Mouse (Mus musculus) heart, embryonic 16.5 days (tissue): Measurements from ENCODE around the gene Cbfa2t2. TPM values are rescaled to one million over a fixed set of nuclear protein-coding genes. Genes with fewer than 3 reads are reported as not detected.

Experiments
- ATAC-seq: fragments of 200-750 bp; cut with Nextera tagmentation; replicated peaks from 2 replicates; pipeline ENCODE4 v1.8.0; 2017; ENCODE audit warnings: moderate number of reproducible peaks; ENCODE audit not compliant: insufficient read depth, low FRiP score; ENCODE audit errors: extremely low read depth
- H3K27ac ChIP-seq: fragments of 300-500 bp; sonication (generic); 2 replicates; pipeline ENCODE4 v1.5.1; 2014; ENCODE audit warnings: mild to moderate bottlenecking, low read length, control low read depth, moderate library complexity
- H3K27me3 ChIP-seq: fragments of 300-500 bp; sonication (generic); 2 replicates; pipeline ENCODE4 v1.6.1; 2014; ENCODE audit warnings: low read length, mixed read lengths; ENCODE audit not compliant: control insufficient read depth, insufficient read depth
- H3K36me3 ChIP-seq: fragments of 300-500 bp; sonication (generic); 2 replicates; pipeline ENCODE4 v1.6.1; 2014; ENCODE audit not compliant: control insufficient read depth, insufficient read depth
- H3K4me1 ChIP-seq: fragments of 300-500 bp; sonication (generic); 2 replicates; pipeline ENCODE4 v1.6.1; 2014; ENCODE audit warnings: low read length, mixed read lengths; ENCODE audit not compliant: control insufficient read depth, insufficient read depth
- H3K4me2 ChIP-seq: fragments of 300-500 bp; sonication (generic); 2 replicates; pipeline ENCODE4 v1.6.1; 2014; ENCODE audit warnings: low read depth, mild to moderate bottlenecking, control low read depth, low read length
- H3K4me3 ChIP-seq: fragments of 300-500 bp; sonication (generic); 2 replicates; pipeline ENCODE4 v1.5.1; 2014; ENCODE audit warnings: mild to moderate bottlenecking, control low read depth, low read length
- H3K9ac ChIP-seq: fragments of 300-500 bp; sonication (generic); 2 replicates; pipeline ENCODE4 v1.6.1; 2014; ENCODE audit warnings: low read length, control low read depth
- H3K9me3 ChIP-seq: fragments of 300-500 bp; sonication (generic); replicated peaks from 2 replicates; pipeline ENCODE4 v1.6.1; 2016; ENCODE audit warnings: low read length; ENCODE audit not compliant: control insufficient read depth
- WGBS: fragments of 180-500 bp; shearing (Covaris S2); extraction: QIAGEN DNeasy Blood & Tissue Kit; methylation state at CpG from one replicate; pipeline ENCODE4 v1.1.7; 2014; 5-methylcytosine and 5-hydroxymethylcytosine counted together
- polyA plus RNA-seq: library from polyadenylated mRNA; unstranded; fragments of >200 nt; fragmentation: Nextera tagmentation; extraction: Ambion mirVana; gene quantifications from 2 replicates; pipeline ENCODE4 v1.2.1, GENCODE M21; 2015

The Cbfa2t2 gene
- polyA plus RNA-seq, 1 experiment from 2014 or later = 29.7 TPM

DNA sequence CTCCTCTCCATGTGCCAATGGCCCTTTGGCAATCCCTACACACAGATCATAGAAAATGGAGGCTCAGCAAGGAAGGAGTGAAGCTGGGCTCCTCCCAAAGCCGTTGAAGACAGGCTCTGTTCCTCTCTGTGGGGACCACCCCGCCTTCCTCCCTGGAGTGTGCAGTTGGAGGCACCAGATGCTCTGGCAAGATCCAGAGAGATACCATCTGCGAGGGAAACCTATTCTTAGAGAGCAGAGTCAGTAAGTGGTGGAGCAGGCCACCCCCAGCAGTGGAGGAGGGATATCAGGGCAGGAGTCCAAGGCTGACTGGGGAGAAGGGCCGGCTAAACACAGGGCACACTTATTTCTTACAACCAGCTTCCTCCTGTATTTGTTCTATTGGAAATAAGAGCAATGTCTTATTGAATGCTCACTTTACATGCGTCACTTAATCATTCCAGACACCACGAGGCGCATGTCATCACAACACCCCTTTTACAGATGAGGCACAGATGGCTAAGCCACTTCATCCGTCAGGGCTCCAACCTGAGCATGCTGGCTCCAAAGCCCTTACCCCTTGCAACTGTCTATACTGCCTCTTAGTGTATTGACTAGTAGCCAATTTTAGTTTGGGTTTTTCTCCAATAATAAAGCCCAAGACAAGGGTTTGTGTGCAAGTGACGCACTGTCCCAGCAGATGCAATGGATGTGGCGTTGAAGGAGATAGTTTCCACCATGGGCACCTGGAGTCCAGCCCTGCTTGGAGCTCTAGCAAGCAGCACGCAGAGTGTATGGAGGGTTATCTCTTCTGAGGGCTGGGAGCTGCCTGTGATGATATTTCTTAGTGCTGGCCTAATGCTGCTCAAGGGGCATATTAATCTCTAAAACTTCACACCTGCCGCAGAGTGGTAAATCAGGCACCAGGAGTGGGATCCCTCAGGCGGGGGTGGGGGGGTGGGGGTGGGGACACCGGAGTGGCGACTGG, 147.9 kb downstream of the Cbfa2t2 start:
- Histone ChIP-seq H3K9ac (no peak overlapping the region), H3K36me3 (peaks cover 8% of the 10 kb centered on the region), H3K27me3 (no peaks in the 10 kb centered on the region), H3K27ac (no peak overlapping the region), H3K9me3 (no peaks in the 10 kb centered on the region), H3K4me3 (no peak overlapping the region), H3K4me2 (no peak overlapping the region), H3K4me1 (peaks cover 14% of the 10 kb centered on the region)
- ATAC-seq = peak; percentile 73; the same call in 1 of the 2 replicates
- 39% methylated on average over 15 of the region's 15 CpGs for WGBS

GRCm38 (mm10) chr2:154584931-154585601, 148.8 kb downstream of the Cbfa2t2 start:
- peaks cover 14% of the 10 kb centered on the region for H3K4me1 ChIP-seq
- no peak overlapping the region for H3K4me2 ChIP-seq
- H3K27me3 ChIP-seq = no peaks in the 10 kb centered on the region
- H3K4me3 ChIP-seq = no peak overlapping the region
- no peaks in the 10 kb centered on the region for H3K9me3 ChIP-seq
- H3K27ac ChIP-seq = no peak overlapping the region
- ATAC-seq = no peak
- H3K36me3 ChIP-seq = peaks cover 8% of the 10 kb centered on the region
- no peak overlapping the region for H3K9ac ChIP-seq
- 56% methylated on average over 17 of the region's 17 CpGs for WGBS

GRCm38 (mm10) chr2:154586405-154586804, 150.1 kb downstream of the Cbfa2t2 start:
- no peak for ATAC-seq
- peaks cover 8% of the 10 kb centered on the region for H3K36me3 ChIP-seq
- no peak overlapping the region for H3K4me3 ChIP-seq
- no peak overlapping the region for H3K27ac ChIP-seq
- H3K4me1 ChIP-seq = peaks cover 14% of the 10 kb centered on the region
- no peaks in the 10 kb centered on the region for H3K27me3 ChIP-seq
- H3K4me2 ChIP-seq = no peak overlapping the region
- H3K9me3 ChIP-seq = no peaks in the 10 kb centered on the region
- H3K9ac ChIP-seq = no peak overlapping the region
- 78% methylated on average over 5 of the region's 5 CpGs for WGBS

Other genes starting within 250 kb of the Cbfa2t2 start
- gene Bpifb1, start 245.7 kb upstream of the Cbfa2t2 start, polyA plus RNA-seq = 0.45 and 0.52 TPM in 2 replicates
- gene Bpifb5, start 212.7 kb upstream of the Cbfa2t2 start, polyA plus RNA-seq = 0.37 and 0.45 TPM in 2 replicates
- gene Bpifb9a, start 178.6 kb upstream of the Cbfa2t2 start, polyA plus RNA-seq = not detected in 2 replicates
- gene Bpifb9b, start 129.3 kb upstream of the Cbfa2t2 start, polyA plus RNA-seq = not detected in 2 replicates
- 15.4 and 20.0 TPM in 2 replicates for gene Cdk5rap1, start 63.5 kb upstream of the Cbfa2t2 start, polyA plus RNA-seq
- gene Snta1, start 28.4 kb upstream of the Cbfa2t2 start, polyA plus RNA-seq = 57.8 and 61.8 TPM in 2 replicates
- 0.67 and 0.71 TPM in 2 replicates for gene 1700003F12Rik, start 110.6 kb downstream of the Cbfa2t2 start, polyA plus RNA-seq
- 0.16 and 0.19 TPM in 2 replicates for gene Actl10, start 115.3 kb downstream of the Cbfa2t2 start, polyA plus RNA-seq
- gene Necab3, start 122.4 kb downstream of the Cbfa2t2 start, polyA plus RNA-seq = 1.7 and 2.8 TPM in 2 replicates
- gene E2f1, start 133.4 kb downstream of the Cbfa2t2 start, polyA plus RNA-seq = 18.9 and 22.1 TPM in 2 replicates
- gene Pxmp4, start 167.2 kb downstream of the Cbfa2t2 start, polyA plus RNA-seq = 28.2 and 29.5 TPM in 2 replicates
- gene Zfp341, start 176.8 kb downstream of the Cbfa2t2 start, polyA plus RNA-seq = 0.45 and 0.74 TPM in 2 replicates
- gene 4930519P11Rik, start 177.0 kb downstream of the Cbfa2t2 start, polyA plus RNA-seq = not detected in 2 replicates
- gene Chmp4b, start 215.2 kb downstream of the Cbfa2t2 start, polyA plus RNA-seq = 22.5 and 23.0 TPM in 2 replicates